In the genomic region with DNA sequence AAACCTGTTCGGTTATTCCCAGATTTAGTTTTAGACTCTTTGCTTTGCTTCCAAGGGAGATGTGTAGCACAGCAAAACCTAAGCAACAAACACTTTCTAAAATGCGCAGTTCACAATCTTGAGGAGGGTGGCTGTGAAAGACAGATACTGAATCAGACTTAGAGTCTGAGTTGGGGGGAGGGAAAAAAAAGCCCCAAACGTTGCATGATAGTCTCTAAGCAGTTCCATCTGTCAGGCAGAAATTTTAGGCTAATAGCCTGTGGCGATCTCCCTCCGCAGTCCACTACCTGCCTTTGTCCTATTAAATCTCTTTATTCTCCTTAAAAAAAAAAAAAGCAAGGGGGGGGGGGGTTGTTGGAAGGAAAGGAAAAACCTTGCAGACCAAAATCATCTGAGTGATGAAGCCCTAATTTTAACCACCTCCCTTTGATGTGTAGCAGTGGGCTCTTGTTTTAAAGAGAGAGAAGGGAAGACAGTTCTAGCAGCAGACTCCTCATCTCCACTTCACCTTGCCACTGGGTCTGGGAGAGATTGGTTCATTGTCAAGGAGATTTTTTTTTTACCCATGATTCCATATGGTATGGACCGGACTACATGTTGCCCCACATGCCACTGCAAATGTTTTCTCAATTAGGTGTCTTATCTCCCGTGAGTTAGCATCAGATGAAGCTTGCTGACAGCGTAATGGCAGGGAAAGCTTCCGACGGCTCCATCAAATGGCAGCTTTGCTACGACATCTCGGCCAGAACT, we compare ENCODE assay signal across 14 mouse cellular contexts.
DNase-seq lines count a peak whose midpoint lies in the region; ATAC-seq lines count a peak whose summit lies in the region.
"Had no signal": no experiment of that assay in that cellular context is flagged by ENCODE, and none has a peak within 500 bp of the region (broad histone marks: within the 10 kb centered on the region; RNA-seq: fewer than 3 reads in every experiment).

No protein-coding gene starts in this region.

- H3K9ac ChIP-seq in forebrain, embryonic 13.5 days = peak overlapping the region; percentile 79
- H3K9ac ChIP-seq in limb, embryonic 12.5 days (replicated peaks) = no peak overlapping the region
- H3K9ac ChIP-seq in intestine, embryonic 15.5 days = no peak overlapping the region
- H3K9ac ChIP-seq: liver, embryonic 14.5 days had no signal

- peaks cover 56% of the 10 kb centered on the region for H3K4me1 ChIP-seq in forebrain, embryonic 13.5 days
- peaks cover 55% of the 10 kb centered on the region for H3K4me1 ChIP-seq in limb, embryonic 12.5 days (replicated peaks)
- no peaks in the 10 kb centered on the region for H3K4me1 ChIP-seq in intestine, embryonic 15.5 days (replicated peaks)

- peak overlapping the region; percentile 60 for H3K4me2 ChIP-seq in forebrain, embryonic 13.5 days
- peak overlapping the region; percentile 48 for H3K4me2 ChIP-seq in limb, embryonic 12.5 days
- H3K4me2 ChIP-seq in intestine, embryonic 15.5 days (replicated peaks) = no peak overlapping the region

- no peaks in the 10 kb centered on the region for H3K9me3 ChIP-seq in forebrain, embryonic 13.5 days (replicated peaks)
- H3K9me3 ChIP-seq in limb, embryonic 12.5 days = no peaks in the 10 kb centered on the region
- no peaks in the 10 kb centered on the region for H3K9me3 ChIP-seq in intestine, embryonic 15.5 days

- peak; percentile 55 for ATAC-seq in forebrain, embryonic 13.5 days
- ATAC-seq in limb, embryonic 12.5 days (ENCODE audit: insufficient number of reproducible peaks, insufficient read depth, low FRiP score, low TSS enrichment, low read depth) = no peak
- no peak for ATAC-seq in intestine, embryonic 15.5 days

- H3K36me3 ChIP-seq in forebrain, embryonic 13.5 days (ENCODE audit: poor library complexity, severe bottlenecking) = no peaks in the 10 kb centered on the region
- no peaks in the 10 kb centered on the region for H3K36me3 ChIP-seq in limb, embryonic 12.5 days
- no peaks in the 10 kb centered on the region for H3K36me3 ChIP-seq in intestine, embryonic 15.5 days
- H3K36me3 ChIP-seq: G1E had no signal

- H3K27ac ChIP-seq in forebrain, embryonic 13.5 days = peak overlapping the region; percentile 96
- no peak overlapping the region for H3K27ac ChIP-seq in limb, embryonic 12.5 days
- H3K27ac ChIP-seq in intestine, embryonic 15.5 days = no peak overlapping the region
- H3K27ac ChIP-seq: liver, embryonic 14.5 days had no signal

- no peaks in the 10 kb centered on the region for H3K27me3 ChIP-seq in forebrain, embryonic 13.5 days
- H3K27me3 ChIP-seq in limb, embryonic 12.5 days = no peaks in the 10 kb centered on the region
- H3K27me3 ChIP-seq in intestine, embryonic 15.5 days (replicated peaks) = no peaks in the 10 kb centered on the region

- WGBS in forebrain, embryonic 13.5 days = 25% methylated on average over 12 of the region's 12 CpGs
- WGBS in limb, embryonic 12.5 days = 17% methylated on average over 12 of the region's 12 CpGs
- WGBS in intestine, embryonic 15.5 days = 77% methylated on average over 12 of the region's 12 CpGs

- DNase-seq in cerebellum, postnatal 10 days = peak; percentile 78 to 80
- DNase-seq in cerebellum, adult 11-12 months = no peak
- peak; percentile 77 for DNase-seq in Muller cell, postnatal 12 days (ENCODE audit: inconsistent ontology term)
- no peak for DNase-seq in urinary bladder, postnatal 10 days (ENCODE audit: low spot score)
- no peak for DNase-seq in right cerebral cortex, postnatal 4 days
- DNase-seq: adrenal gland, postnatal 14 days; heart, postnatal 4 days; kidney, postnatal 14 days; thymus, postnatal 4 days had no signal

- H3K4me3 ChIP-seq in forebrain, embryonic 13.5 days = peak overlapping the region; percentile 48
- H3K4me3 ChIP-seq in limb, embryonic 12.5 days (replicated peaks) = no peak overlapping the region
- H3K4me3 ChIP-seq in intestine, embryonic 15.5 days (replicated peaks) = no peak overlapping the region

Comparison
In these comparisons a context has a peak if more than half of its experiments do, and no peak if none do; other contexts are left out.
1. DNase-seq: peak in cerebellum, postnatal 10 days (2 of 2) and Muller cell, postnatal 12 days (single experiment); none in cerebellum, adult 11-12 months (single experiment), urinary bladder, postnatal 10 days (single experiment) and right cerebral cortex, postnatal 4 days (single experiment).